Mouse (Mus musculus) 3T3-L1 (cell line): ENCODE data around the gene Hist1h4h.
A peak's percentile ranks its signal among the peaks of the same experiment; 100 is the strongest.

Experiments
- DNase-seq: peaks from one replicate; pipeline ENCODE4 v3.0.0-alpha.2; 2015; ENCODE audit warnings: low read depth, low spot score

Gene Hist1h4h

DNA sequence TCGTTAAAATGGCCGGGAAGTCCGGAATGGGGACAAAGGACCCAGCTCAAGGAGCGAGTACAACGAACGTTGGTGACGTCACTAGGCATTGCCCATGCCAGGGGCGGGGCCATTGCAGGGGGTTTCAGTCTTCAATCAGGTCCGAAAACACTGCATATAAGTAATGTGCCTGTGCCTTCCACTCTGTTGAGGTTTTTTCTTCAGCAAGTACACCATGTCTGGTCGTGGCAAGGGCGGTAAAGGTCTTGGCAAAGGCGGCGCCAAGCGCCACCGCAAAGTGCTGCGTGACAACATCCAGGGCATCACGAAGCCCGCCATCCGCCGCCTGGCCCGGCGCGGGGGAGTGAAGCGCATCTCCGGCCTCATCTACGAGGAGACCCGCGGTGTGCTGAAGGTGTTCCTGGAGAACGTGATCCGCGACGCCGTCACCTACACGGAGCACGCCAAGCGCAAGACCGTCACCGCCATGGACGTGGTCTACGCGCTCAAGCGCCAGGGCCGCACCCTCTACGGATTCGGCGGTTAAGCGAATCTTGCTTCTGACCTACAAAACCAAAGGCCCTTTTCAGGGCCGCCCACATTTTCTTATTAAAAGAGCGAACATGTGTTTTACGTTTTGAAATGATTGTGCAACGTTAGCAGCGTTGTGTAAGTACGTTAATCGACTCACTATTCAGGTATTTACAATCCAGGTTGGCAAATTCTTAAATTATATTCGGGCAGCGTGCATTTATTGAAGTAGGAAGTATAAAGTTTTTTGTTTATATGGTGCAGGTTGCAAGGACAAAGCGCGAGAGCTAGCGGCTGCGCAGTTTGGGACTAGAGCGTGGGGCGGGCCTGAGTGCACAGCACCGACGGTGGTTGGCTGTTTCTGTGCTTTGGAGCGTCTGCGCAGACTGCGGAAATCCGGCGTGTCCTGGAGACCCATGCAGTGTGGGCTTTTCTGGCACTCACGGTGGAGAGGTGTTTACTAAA, at the start of gene Hist1h4h:
Gene Hist1h4h, plus strand, starts transcription at position 150 of the 975 bp plus-strand sequence.
- peak; percentile 95 for DNase-seq

DNA sequence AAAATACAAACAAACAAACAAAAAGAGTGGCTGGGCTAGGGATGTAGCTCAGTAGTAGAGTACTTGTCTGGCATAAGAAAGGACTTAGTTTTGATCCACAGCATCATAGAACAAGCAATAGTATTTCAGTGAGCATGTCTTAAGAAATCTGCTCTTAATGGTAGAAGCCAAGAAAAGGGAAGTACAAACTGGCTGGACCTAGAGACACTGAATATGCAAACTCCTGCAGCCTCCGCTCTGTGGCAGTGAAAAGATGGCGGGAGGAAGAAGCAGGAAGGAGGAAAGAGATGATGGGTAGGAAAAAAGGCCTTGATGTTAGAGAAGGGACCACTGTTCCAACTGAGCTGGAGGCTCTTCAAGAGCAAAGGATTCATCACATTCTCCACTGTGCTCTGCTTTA, 47.7 kb upstream of the Hist1h4h start:
- no peak for DNase-seq

DNA sequence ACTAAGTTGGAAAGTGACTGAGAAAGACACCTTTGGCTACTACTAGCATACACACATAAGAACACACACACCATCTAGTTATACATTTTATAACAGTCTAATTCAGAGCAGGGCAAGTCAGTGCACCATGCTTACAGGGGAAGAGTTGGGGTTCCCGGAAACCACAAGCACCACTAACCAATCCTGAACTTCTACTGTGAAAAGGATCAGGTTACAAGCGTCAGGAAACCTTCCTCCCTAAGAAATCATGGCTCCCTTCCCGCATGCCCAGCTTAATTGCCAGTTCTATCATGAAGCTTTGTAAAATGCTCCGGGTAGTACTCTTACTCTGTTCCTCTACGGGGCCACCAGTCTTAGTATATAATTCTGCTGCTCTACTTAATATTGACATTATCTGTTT, 45.6 kb upstream of the Hist1h4h start:
- DNase-seq: peak; percentile 10

DNA sequence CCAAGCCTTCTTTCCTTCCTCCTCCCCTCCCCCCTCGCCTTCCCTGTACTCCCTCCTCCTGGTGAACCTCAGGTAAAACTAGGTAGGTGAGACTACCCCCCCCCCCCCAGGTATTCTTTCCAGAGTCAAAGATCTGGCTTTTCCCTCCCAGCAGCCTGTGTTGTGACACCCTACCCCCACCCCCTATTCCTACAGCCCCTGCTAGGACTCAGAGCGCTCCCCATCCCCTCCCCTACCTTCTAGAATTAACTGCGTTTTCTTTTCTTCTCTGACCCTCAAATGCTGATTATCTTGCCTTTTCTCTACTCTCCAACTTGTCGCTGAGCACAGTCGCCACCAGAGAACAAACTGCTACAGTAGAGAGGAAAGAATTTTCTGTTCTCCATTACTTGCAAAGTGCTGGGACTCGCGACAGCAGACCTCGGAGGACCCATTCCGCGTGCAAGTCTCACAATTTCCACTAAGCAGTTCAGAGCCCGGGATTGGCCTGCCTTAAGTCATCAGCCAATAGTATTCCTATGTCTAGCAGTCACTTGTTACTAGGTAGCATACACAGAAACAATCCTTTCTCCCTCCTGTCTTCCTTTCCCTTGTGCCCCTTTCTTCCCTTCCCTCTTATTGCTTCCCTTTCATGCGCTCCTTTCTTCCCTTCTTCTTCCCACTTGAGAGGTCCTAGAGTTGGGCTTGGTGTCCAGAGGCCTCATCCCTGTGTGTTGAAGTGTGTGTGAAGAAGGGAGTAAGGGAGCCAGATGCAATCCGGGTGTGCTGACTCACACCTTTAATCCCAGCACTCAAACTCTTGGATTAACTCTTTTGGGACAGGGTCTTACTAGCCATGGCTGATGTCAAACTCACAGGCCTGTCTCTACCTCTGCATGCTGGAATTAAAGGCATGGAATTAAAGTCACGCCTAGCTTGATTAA, 42.2 kb upstream of the Hist1h4h start, which contains the start of gene Btn2a2:
Gene Btn2a2, minus strand, starts transcription at position 458 of the 923 bp plus-strand sequence.
- peak; percentile 63 for DNase-seq

DNA sequence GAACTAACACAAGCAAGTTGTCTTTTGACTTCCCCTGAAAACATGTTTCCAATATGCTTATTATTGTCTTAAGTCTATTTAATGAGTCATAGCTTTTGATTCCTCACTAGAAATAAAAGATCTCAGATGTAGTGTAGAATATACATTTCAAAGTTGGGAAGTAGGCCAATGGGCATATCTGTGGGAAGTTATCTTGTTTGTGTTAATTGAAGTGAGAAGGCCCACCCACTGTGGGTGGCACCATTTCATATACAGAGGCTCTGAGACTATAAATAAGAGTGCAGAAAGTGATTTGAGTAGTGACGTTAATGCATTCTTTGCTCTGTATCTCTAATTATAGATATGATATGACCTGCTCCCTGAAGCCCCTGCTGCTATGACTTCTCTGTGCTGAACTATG, 40.0 kb upstream of the Hist1h4h start:
- DNase-seq: no peak

DNA sequence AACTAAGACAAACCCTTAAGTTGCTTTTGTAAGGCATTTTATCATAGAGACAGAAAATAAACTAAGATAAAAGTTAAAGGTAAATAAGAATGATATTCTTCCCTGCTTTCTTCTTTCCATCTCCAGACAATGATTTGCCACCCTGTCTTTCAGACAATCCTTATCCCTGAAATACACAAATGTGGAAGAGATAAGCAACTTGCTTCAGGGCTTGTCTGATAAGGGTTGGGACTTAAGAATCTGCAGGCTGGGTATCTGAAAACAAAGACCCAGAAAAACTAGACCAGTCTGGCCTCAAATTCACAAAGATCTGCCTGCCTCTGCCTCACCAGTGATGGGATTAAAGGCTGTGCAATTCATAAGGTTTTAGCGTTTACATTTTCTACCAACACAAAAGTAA, 39.6 kb upstream of the Hist1h4h start:
- no peak for DNase-seq

DNA sequence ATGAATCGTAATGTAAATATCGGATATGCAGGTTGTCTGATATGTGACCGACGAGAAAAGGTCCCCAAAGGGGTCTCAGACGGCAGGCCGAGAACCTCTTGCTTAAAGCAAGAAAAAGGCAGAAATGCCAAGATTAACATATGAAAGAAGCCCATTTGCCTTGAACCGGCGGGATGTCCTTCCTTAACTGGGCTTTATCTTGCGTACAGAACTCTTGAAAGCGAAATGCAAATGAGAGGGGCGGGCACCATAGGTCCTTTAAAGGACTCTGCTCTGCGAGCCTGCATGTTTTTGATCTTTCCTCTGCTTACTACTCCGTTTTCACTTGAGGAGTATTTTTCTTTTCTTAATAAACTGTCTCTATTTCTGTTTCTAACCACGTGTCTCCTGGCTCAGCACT, 38.9 kb upstream of the Hist1h4h start:
- no peak for DNase-seq

DNA sequence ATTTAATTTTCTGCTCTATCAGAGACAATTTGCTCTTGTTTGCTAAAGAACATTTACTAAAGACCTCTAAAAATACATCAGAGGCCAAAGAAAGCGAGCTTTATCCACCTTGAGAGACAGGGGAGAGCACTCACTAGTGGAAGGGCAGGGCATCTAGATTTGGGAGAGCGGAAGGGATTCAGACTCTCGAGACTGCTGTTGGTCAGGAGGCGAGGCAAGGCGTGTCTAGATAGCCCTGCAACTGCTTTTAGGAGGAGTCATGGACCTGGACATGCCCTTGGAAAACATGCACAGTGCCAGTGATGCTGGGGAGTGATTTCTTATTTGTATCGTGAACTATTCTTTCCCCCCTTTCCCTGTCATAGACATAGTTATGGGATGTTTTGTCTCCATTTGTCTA, 35.3 kb upstream of the Hist1h4h start:
- DNase-seq: no peak

DNA sequence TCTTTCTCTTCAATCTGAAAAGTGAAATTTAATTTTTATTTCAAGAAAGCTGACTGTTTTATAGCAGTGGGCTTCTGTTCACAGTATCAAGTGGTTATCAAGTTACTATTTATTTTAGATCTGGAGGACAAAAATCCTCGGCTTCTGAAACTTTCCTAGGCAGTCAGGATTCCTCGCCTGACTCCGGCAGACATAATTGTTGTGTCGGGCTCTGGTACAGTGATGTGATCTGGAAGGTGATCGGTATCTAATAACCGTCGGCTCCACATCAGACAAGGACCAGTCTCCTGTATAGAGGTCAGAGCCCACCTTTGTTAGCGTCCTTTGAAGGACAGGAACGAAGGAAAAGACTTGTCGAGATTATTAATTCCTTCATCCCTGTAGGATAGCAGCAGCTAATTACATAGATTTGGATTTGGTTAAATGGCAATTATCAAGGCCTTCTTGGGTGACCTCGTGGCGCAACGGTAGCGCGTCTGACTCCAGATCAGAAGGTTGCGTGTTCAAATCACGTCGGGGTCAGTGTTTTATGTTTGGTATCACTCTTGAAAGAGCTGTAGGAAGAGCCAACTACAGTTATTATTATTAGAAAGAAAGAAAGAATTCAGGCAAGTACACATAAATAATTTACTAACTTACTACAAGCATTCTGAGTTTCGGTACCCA, 33.1 kb upstream of the Hist1h4h start:
- DNase-seq: peak; percentile 82

DNA sequence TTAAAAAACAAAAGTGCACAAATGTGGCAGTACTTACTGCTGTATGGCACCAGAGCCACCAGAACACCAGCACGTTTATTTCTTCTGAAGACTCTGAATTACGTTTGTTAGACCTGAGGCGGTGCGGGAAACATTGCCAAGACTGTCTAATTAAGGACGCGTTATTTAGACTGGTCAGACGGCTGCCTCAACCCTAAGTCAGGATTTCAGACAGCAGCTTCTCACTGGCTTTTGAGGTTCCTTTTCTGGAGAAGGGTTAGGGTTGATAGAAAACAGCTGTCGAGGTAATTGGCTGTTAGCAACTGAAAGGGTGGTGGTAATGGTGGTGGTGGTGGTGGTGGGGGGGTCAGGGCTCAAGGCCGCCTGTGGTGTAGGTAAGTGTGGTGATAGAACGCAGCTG, 32.2 kb upstream of the Hist1h4h start:
- peak; percentile 51 for DNase-seq

DNA sequence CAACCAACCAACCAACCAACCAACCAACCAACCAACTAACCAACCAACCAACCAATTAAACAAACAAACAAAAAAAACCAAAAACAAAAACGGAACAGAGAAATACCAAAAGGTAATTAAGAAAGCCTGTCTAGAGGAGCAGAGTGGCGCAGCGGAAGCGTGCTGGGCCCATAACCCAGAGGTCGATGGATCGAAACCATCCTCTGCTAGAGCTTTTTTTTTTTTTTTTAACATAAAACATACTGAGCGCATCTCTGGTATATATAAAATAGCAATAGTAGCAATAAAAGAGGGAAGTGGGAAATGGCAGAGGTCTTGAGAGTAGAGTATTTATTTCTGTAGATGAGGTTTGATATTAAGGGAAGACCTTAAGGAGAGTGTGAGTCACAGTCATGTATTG, 30.9 kb upstream of the Hist1h4h start:
- DNase-seq: no peak

DNA sequence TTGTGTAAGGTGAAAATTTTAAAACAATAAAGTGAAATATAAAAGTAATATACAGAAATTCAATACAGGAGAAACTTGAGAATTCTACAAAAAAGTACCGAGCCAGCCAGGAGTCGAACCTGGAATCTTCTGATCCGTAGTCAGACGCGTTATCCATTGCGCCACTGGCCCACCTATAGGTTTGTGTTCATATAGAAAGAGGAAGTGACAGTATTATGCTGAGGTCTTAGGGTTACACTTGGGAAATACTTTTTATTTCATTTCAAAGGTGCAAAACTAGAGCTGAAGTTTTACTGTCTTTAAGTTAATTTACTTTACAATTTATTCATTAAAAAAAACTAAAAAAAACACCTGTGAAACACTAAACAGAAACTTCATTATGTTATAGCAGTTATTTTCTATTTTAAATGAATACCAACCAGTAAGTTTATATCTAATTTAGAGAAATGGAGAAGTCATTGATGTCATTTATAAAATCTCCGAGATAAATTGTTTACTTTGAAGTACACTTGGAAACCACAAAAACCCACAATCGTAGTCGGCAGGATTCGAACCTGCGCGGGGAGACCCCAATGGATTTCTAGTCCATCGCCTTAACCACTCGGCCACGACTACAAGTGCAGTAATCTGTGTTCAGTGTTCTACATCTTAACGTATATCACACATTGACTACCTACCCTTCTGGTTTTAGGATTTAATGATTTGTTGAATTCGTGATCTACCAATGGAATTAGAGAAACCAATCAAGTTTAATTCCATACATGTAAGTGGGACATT, 30.2 kb upstream of the Hist1h4h start:
- peak; percentile 88 for DNase-seq

DNA sequence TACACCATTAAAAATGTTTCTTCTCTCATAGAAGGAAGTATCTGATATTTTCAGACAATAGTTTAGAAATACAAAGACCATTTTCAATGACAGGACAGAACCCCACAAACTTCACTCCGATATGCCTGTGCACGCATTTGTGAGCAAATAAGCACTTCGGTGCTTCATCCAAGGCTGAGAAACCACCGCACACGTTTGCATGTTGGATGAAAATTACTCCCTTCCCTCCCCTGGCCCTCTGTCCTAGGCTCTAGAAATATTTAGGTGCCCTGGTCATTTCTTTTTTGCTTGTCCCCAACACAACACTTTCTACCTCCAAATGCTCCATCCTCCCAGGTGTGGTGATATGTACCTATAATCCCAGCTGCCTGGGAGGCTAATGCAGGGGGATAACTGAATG, 29.3 kb upstream of the Hist1h4h start:
- no peak for DNase-seq

DNA sequence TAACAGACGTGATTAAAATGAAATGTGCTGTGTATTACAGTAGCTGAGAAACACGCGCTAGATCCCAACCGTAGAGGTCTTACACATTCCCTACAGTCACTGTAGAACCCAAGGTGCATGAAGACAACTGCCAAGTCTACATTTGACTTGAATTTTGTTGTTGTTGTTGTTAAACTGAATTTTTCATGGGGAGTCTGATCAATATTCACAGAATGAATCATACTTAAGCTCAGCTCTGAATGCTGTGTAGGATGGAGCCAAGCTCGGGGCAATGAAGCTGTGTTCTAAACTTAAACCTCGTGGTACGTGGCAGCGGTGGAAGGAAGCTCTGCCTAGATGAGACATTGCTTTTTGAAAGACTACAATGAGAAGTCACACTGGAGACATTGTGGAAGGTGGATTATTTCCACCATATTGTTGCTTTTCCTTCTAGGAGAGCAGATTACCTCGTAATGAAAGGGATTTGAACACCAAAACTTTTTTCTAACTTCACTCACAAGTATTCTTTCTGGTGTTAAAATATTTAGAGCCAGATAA, 28.8 kb upstream of the Hist1h4h start:
- no peak for DNase-seq

DNA sequence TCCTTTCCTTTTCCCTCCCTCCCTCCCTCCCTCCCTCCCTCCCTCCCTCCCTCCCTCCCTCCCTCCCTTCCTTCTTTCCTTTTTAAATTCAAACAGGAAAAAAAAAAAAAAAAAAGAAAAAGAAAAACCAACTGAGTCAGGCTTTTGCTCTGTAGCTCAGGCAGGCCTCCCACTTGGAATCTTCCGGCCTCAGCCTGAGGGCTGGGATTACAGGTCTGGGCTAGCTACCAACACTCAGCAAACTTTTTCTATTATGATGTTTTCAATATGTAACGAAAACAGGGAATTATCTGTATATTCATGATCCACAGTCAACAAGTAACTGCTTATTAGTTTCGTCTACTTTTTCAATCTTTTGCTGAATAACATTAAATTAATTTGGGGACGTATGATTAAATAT, 27.9 kb upstream of the Hist1h4h start:
- DNase-seq: peak; percentile 70

DNA sequence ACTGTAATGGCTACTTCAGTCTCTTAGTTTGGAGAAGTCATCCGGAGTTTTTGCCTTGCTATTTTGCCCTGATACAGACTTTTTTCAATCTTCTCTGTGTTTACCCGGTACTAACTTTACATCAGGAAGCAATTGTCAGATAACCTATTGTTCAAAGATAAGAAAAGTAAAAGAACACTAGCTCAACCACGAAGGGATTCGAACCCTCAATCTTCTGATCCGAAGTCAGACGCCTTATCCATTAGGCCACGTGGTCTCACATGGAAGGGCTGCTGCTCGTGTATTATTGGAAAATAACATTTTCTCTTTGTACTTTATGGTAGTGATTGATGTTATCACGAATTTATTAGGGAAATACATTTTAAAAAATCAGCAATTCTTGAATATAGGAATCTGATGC, 27.1 kb upstream of the Hist1h4h start:
- peak; percentile 87 for DNase-seq

DNA sequence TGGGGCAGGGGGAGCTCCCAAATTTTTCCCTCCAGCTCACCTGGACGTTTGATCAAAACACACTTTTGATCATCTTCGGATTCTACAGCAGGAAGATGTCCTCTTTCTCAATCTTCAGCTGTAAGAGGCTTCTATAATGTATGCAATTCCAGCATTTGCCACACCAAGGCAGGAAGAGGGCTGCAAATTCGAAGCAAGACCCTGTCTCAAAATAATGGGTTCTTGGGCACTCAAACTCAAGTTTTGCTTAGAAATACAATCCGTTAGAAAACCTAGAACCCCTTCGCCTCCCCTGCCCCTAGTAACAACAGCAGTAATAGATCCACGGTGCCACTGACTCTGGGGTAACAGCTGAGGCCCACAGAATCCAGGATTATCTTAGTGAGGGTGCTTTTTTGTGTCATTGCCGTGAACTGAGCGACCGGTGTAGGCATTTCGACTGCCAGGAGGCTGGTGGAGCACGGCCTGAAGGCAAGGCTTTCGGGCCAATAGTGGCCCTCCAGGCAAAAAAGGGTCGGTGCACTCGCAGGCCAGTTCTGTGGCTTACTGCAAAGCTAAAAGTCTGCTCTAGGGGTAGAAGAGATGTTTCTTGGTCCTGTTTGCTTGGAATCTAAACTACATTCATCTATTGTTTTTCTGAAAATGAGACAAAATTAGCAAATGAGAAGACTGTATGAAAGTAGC, 25.0 kb upstream of the Hist1h4h start:
- DNase-seq: no peak

DNA sequence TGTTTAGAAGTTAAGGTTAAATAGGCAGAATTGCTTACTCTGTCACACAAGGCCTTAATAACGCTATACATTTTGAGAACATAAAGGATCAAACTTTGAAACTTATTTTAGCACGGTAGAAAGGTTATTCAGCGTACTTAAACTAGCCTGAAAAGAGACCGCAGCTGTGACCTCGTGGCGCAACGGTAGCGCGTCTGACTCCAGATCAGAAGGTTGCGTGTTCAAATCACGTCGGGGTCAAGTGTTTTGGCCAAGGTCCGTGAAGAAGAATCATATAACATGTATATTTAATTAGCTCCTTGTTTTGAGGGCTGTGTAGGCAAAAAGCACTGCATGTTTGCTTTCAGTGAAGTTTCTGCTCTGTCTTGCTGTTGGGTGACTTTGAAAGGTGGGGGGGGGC, 24.5 kb upstream of the Hist1h4h start:
- peak; percentile 84 for DNase-seq

DNA sequence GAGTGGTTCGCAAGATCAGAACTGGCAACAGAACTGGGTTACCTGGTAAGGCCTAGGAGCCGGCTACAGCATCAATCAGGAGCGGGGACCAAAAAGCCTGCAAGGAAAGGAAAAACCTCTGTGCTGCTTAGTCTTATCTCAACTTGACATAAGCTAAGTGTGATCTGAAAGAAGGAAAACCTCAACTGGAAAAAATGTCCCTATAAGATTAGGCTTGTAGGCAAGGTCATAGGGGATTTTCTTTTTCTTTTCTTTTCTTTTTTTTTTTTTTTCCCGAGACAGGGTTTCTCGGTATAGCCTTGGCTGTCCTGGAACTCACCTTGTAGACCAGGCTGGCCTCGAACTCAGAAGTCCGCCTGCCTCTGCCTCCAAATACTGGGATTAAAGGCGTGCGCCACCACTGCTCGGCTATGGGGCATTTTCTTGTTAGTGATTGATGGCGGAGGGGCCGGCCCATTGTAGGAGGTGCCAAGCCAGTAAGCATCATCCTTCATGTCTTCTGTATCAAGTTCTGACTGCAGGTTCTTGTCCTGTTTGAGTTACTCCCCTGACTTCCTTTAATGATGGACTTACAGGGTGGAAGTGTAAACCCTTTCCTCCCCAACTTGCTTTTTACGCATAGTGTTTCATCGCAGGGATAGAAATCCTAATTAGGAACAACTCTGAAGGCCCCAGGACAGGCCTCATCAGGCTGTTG, 23.9 kb upstream of the Hist1h4h start:
- no peak for DNase-seq
